Mouse (Mus musculus) hindbrain, embryonic 12.5 days (tissue): ENCODE data around the gene Plekhh1. TPM values are rescaled to one million over a fixed set of nuclear protein-coding genes. Genes with fewer than 3 reads are reported as not detected.
"Not testable (repeated sequence)": the region's sequence is repeated elsewhere in the genome, so short reads cannot be mapped to it uniquely, and the experiment has no call there.

Source experiments
- ATAC-seq: fragments of 200-750 bp; cut with Nextera tagmentation; 2 replicates; pipeline ENCODE4 v1.8.0; 2017; ENCODE audit warnings: moderate TSS enrichment; ENCODE audit not compliant: low FRiP score
- H3K27ac ChIP-seq: fragments of 300-500 bp; sonication (generic); 2 replicates; pipeline ENCODE4 v1.5.1; 2016; ENCODE audit warnings: mild to moderate bottlenecking
- H3K27me3 ChIP-seq: fragments of 300-500 bp; sonication (generic); 2 replicates; pipeline ENCODE4 v1.6.1; 2016; ENCODE audit warnings: mild to moderate bottlenecking
- H3K36me3 ChIP-seq: fragments of 300-500 bp; sonication (generic); 2 replicates; pipeline ENCODE4 v1.6.1; 2016; ENCODE audit warnings: mild to moderate bottlenecking
- H3K4me1 ChIP-seq: fragments of 300-500 bp; sonication (generic); 2 replicates; pipeline ENCODE4 v1.6.1; 2016
- H3K4me2 ChIP-seq: fragments of 300-500 bp; sonication (generic); replicated peaks from 2 replicates; pipeline ENCODE4 v1.6.1; 2016; ENCODE audit warnings: mild to moderate bottlenecking
- H3K4me3 ChIP-seq: fragments of 300-500 bp; sonication (generic); 2 replicates; pipeline ENCODE4 v1.5.1; 2016; ENCODE audit warnings: mild to moderate bottlenecking
- H3K9ac ChIP-seq: fragments of 300-500 bp; sonication (generic); 2 replicates; pipeline ENCODE4 v1.6.1; 2016; ENCODE audit warnings: mild to moderate bottlenecking, moderate library complexity
- H3K9me3 ChIP-seq: fragments of 300-500 bp; sonication (generic); replicated peaks from 2 replicates; pipeline ENCODE4 v1.6.1; 2016; ENCODE audit warnings: mild to moderate bottlenecking
- WGBS: fragments of 180-500 bp; shearing (Covaris S2); methylation state at CpG from one replicate; pipeline ENCODE4 v1.1.7; 2016; 5-methylcytosine and 5-hydroxymethylcytosine counted together
- polyA plus RNA-seq: library from polyadenylated mRNA; unstranded; fragments of >200 nt; fragmentation: Nextera tagmentation; extraction: Ambion mirVana; gene quantifications from 2 replicates; pipeline ENCODE4 v1.2.1, GENCODE M21; 2016

Plekhh1 gene
- polyA plus RNA-seq, 1 experiment from 2014 or later: 5.7 TPM

DNA sequence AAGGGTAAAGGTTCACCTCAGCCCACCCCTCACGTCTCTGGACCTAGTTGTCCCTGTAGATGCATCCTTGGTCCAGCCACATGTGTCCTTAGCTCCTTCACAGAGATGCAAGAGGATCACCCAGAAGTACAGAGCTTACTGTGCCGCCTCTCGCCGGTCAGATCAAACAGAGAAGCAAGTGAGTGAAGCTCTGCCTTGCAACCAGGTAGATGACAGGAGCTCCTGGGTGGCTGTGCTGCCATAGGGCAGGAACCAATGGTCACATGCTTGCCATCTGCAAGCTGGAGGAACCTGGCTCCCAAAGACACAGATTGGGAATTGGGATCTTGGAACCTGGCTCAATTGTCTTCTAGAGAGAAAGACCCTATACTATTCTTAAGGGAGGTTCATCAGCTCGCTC lies 23.5 kb upstream of the Plekhh1 start:
- 86% methylated on average over 5 of the region's 5 CpGs for WGBS
- Histone ChIP-seq H3K27ac (no peak overlapping the region), H3K4me1 (peaks cover 9% of the 10 kb centered on the region), H3K36me3 (no peaks in the 10 kb centered on the region), H3K4me2 (peak overlapping the region; percentile 82), H3K9ac (no peak overlapping the region), H3K27me3 (0 out of 2 replicates have a peak, but pooled peaks cover 10% of the 10 kb centered on the region), H3K4me3 (no peak overlapping the region), H3K9me3 (no peaks in the 10 kb centered on the region)
- no peak for ATAC-seq

- 37% methylated on average over 9 of the region's 9 CpGs for whole genome bisulfite sequencing
- ATAC-seq: no peak
These were observed 22.9 kb upstream of the Plekhh1 start for GRCm38 (mm10) chr12:79006076-79006475.

GRCm38 (mm10) chr12:79006478-79007125 lies 22.4 kb upstream of the Plekhh1 start:
- peak overlapping the region; percentile 82 for H3K4me2 ChIP-seq
- H3K27me3 ChIP-seq: 0 out of 2 replicates have a peak, but pooled peaks cover 10% of the 10 kb centered on the region
- no peaks in the 10 kb centered on the region for H3K9me3 ChIP-seq
- ATAC-seq: peak; percentile 87
- peaks cover 9% of the 10 kb centered on the region for H3K4me1 ChIP-seq
- H3K27ac ChIP-seq: peak overlapping the region; percentile 87
- H3K9ac ChIP-seq: peak overlapping the region; percentile 89
- WGBS: under 1% methylated on average over 35 of the region's 53 CpGs
- H3K36me3 ChIP-seq: no peaks in the 10 kb centered on the region
- H3K4me3 ChIP-seq: peak overlapping the region; percentile 83

More at GRCm38 (mm10) chr12:79006076-79006475, 22.9 kb upstream of the Plekhh1 start:
- Histone ChIP-seq H3K4me1 (peaks cover 9% of the 10 kb centered on the region), H3K27me3 (0 out of 2 replicates have a peak, but pooled peaks cover 10% of the 10 kb centered on the region), H3K9me3 (no peaks in the 10 kb centered on the region), H3K27ac (peak overlapping the region; percentile 87), H3K9ac (peak overlapping the region; percentile 89), H3K4me3 (peak overlapping the region; percentile 83), H3K36me3 (no peaks in the 10 kb centered on the region), H3K4me2 (peak overlapping the region; percentile 82)

GRCm38 (mm10) chr12:79007126-79007753 lies 21.7 kb upstream of the Plekhh1 start, which contains the start of gene Tmem229b:
TSS of gene Tmem229b (minus strand) at chr12:79007627.
- Histone ChIP-seq H3K27me3 (0 out of 2 replicates have a peak, but pooled peaks cover 10% of the 10 kb centered on the region), H3K27ac (peak within 1 kb of the TSS; percentile 87), H3K9me3 (no peaks in the 10 kb centered on the region), H3K9ac (peak within 1 kb of the TSS; percentile 89), H3K4me3 (peak within 1 kb of the TSS; percentile 83), H3K4me1 (peaks cover 9% of the 10 kb centered on the region), H3K36me3 (no peaks in the 10 kb centered on the region), H3K4me2 (peak within 1 kb of the TSS; percentile 82)
- WGBS: 1% methylated on average over 26 of the region's 49 CpGs
- ATAC-seq: peak; percentile 93

GRCm38 (mm10) chr12:79010569-79010968 lies 18.4 kb upstream of the Plekhh1 start:
- H3K9me3 ChIP-seq: no peaks in the 10 kb centered on the region
- ATAC-seq: no peak
- no peak overlapping the region for H3K4me2 ChIP-seq
- no peak overlapping the region for H3K9ac ChIP-seq
- no peak overlapping the region for H3K4me3 ChIP-seq
- no peak overlapping the region for H3K27ac ChIP-seq
- H3K4me1 ChIP-seq: peaks cover 4% of the 10 kb centered on the region
- H3K27me3 ChIP-seq: no peaks in the 10 kb centered on the region
- no peaks in the 10 kb centered on the region for H3K36me3 ChIP-seq
- WGBS: 52% methylated on average over 3 of the region's 3 CpGs

DNA sequence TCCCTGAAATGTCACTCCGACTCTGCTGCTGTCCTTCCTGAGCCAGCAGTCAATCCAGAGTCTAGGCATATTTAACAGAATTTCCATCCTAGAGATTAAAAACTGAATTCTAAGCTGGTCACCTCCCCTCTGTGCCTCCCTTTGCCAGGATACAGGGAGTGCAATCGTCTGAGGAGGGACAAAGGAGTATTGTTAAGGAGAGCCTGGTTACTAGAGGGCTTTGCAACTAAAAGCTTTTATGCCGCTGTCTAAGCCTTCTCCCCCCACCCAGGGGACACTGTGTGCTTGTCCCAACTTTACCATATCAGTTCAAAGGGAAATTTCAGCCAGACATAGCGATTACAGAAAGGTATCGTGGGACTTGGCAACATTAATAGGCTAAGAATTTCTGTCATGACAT lies 12.9 kb upstream of the Plekhh1 start:
- no peaks in the 10 kb centered on the region for H3K36me3 ChIP-seq
- ATAC-seq: peak; percentile 81; the same call in 1 of the 2 replicates
- no peak overlapping the region for H3K4me3 ChIP-seq
- H3K27me3 ChIP-seq: no peaks in the 10 kb centered on the region
- no peak overlapping the region for H3K4me2 ChIP-seq
- H3K27ac ChIP-seq: no peak overlapping the region
- peaks cover 8% of the 10 kb centered on the region for H3K4me1 ChIP-seq
- no peak overlapping the region for H3K9ac ChIP-seq
- WGBS: 15% methylated on average over 5 of the region's 5 CpGs
- H3K9me3 ChIP-seq: no peaks in the 10 kb centered on the region

DNA sequence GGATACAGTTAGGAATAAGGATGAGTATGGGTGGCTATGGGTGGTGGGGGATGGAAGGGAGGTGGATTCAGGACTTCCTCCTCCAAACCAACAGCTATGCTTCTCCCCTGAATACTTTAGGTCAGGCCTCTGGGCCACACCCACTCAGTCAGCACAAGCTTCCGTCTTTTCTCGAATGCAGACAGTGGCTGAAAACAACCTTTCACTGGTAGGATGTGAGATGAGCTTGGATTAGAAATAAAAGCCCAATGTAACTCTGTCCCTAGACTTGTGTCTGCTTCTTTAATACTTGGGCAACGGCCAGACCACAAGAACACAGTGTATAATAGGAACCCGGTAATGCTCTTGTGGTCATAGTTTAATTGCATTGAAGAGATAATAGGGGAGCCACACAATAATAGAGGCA lies 11.0 kb upstream of the Plekhh1 start:
- H3K36me3 ChIP-seq: no peaks in the 10 kb centered on the region
- no peak for ATAC-seq
- no peak overlapping the region for H3K4me3 ChIP-seq
- H3K9ac ChIP-seq: no peak overlapping the region
- no peaks in the 10 kb centered on the region for H3K27me3 ChIP-seq
- WGBS: 66% methylated on average over 4 of the region's 4 CpGs
- peaks cover 8% of the 10 kb centered on the region for H3K4me1 ChIP-seq
- no peaks in the 10 kb centered on the region for H3K9me3 ChIP-seq
- no peak overlapping the region for H3K27ac ChIP-seq
- no peak overlapping the region for H3K4me2 ChIP-seq

GRCm38 (mm10) chr12:79021902-79022301 lies 7.1 kb upstream of the Plekhh1 start:
- H3K27me3 ChIP-seq: no peaks in the 10 kb centered on the region
- no peak overlapping the region for H3K4me2 ChIP-seq
- H3K4me3 ChIP-seq: no peak overlapping the region
- WGBS: 87% methylated on average over 1 of the region's 1 CpGs
- H3K27ac ChIP-seq: no peak overlapping the region
- H3K4me1 ChIP-seq: no peaks in the 10 kb centered on the region
- no peaks in the 10 kb centered on the region for H3K36me3 ChIP-seq
- H3K9me3 ChIP-seq: no peaks in the 10 kb centered on the region
- no peak for ATAC-seq
- no peak overlapping the region for H3K9ac ChIP-seq

GRCm38 (mm10) chr12:79022882-79023281 lies 6.1 kb upstream of the Plekhh1 start:
- Histone ChIP-seq H3K27ac (no peak overlapping the region), H3K27me3 (no peaks in the 10 kb centered on the region; the same call in 1 of the 2 replicates), H3K4me1 (no peaks in the 10 kb centered on the region), H3K4me2 (no peak overlapping the region), H3K9me3 (no peaks in the 10 kb centered on the region), H3K4me3 (no peak overlapping the region), H3K9ac (no peak overlapping the region), H3K36me3 (no peaks in the 10 kb centered on the region)
- ATAC-seq: no peak
- 14% methylated on average over 3 of the region's 3 CpGs for WGBS

DNA sequence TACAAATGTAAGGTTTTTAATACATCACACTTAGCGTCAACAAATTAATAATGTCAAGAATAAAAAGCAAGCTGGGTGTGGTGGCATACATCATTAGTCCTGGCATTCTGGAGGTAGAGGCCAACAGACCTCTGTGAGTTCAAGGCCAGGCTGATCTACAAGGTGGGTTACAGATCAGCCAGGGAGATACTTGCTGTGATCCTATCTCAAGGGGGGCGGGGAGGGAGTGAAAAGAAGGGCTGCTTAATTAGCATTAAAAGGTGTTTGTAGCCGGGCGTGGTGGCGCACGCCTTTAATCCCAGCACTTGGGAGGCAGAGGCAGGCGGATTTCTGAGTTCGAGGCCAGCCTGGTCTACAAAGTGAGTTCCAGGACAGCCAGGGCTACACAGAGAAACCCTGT lies 1.4 kb upstream of the Plekhh1 start:
- not testable (repeated sequence) for H3K4me3 ChIP-seq, H3K36me3 ChIP-seq, H3K27ac ChIP-seq, H3K9me3 ChIP-seq, H3K4me2 ChIP-seq, H3K27me3 ChIP-seq, H3K9ac ChIP-seq, H3K4me1 ChIP-seq, ATAC-seq
- 90% methylated on average over 8 of the region's 8 CpGs for WGBS

DNA sequence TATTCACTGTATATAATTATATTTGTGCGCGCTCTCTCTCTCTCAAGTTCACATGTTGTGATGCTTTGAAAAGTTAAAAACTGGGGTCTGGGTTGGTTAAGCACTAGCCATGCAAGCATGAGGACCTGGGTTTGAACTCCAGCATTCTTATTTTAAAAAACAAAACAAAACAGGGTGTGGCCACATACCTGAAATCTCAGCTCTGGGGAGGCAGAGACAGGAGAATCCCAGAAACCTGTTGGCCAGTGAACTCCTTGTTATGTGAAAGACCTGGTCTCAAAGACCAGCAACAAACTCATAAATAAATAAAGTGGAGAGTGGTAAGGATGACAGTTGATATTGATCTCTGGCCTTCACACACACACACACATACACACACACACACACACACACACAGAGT lies 5.4 kb downstream of the Plekhh1 start:
- Histone ChIP-seq H3K27me3 (no peaks in the 10 kb centered on the region), H3K9ac (no peak overlapping the region), H3K4me1 (peaks cover 5% of the 10 kb centered on the region; the same call in 1 of the 2 replicates), H3K9me3 (no peaks in the 10 kb centered on the region), H3K4me2 (no peak overlapping the region), H3K36me3 (no peaks in the 10 kb centered on the region), H3K27ac (no peak overlapping the region), H3K4me3 (no peak overlapping the region)
- no peak for ATAC-seq
- 95% methylated on average over 2 of the region's 2 CpGs for WGBS

DNA sequence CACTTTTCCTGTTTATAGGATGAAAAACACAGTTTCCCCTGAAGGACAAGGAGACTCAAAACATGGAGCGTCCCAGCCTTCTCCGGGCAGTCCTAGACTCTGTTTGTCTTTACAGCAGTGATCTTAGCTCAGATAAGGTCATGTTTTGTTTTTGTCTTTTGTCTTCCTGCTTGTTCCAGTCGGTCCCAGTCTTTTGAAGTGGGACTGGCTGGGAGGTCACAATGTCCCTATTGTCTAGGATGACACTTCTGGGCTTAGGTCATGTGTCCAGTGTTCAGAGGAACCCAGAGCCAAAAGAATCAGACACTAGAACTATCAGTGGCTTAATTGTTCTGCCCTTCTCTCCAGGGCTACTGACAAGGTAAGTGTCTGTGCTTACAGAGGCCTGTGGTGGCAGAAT lies 6.4 kb downstream of the Plekhh1 start:
- Histone ChIP-seq H3K4me3 (no peak overlapping the region), H3K27ac (no peak overlapping the region), H3K4me2 (no peak overlapping the region), H3K36me3 (no peaks in the 10 kb centered on the region), H3K9me3 (no peaks in the 10 kb centered on the region), H3K9ac (no peak overlapping the region), H3K4me1 (no peaks in the 10 kb centered on the region), H3K27me3 (no peaks in the 10 kb centered on the region)
- ATAC-seq: no peak
- 11% methylated on average over 3 of the region's 3 CpGs for WGBS
